Mouse (Mus musculus): ENCODE measurements around the gene Sspo. TPM values are rescaled to one million over a fixed set of nuclear protein-coding genes. Genes with fewer than 3 reads are reported as not detected.

The Sspo gene
- polyA plus RNA-seq (2014; fragmentation: Illumina TruSeq; extraction: RNeasy Lipid Tissue Mini Kit (QIAGEN cat#74804); ENCODE audit: insufficient read depth, low read depth, low replicate concordance), result 0.30 TPM

DNA sequence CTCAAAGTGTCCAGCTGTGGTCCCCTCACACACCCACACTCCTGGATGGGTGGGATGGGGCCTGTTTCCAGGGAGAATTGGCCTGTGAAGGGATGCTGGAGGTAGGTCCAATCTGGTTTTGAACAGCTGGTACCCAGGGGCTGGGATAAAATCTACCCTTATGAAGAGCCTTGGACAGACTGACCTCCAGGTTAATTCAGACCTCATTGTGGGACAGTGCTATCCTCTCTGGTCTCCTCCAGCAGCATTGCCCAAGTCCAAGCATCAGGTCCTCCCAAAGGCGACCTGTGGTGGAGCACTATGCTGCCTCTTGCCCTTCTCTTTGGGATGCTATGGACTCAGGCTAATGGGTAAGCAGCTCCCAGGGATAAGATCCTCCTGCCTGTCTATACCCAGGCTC is at the start of gene Sspo:
TSS of gene Sspo (plus strand) at position 301 of the 400 bp plus-strand sequence.

DNA sequence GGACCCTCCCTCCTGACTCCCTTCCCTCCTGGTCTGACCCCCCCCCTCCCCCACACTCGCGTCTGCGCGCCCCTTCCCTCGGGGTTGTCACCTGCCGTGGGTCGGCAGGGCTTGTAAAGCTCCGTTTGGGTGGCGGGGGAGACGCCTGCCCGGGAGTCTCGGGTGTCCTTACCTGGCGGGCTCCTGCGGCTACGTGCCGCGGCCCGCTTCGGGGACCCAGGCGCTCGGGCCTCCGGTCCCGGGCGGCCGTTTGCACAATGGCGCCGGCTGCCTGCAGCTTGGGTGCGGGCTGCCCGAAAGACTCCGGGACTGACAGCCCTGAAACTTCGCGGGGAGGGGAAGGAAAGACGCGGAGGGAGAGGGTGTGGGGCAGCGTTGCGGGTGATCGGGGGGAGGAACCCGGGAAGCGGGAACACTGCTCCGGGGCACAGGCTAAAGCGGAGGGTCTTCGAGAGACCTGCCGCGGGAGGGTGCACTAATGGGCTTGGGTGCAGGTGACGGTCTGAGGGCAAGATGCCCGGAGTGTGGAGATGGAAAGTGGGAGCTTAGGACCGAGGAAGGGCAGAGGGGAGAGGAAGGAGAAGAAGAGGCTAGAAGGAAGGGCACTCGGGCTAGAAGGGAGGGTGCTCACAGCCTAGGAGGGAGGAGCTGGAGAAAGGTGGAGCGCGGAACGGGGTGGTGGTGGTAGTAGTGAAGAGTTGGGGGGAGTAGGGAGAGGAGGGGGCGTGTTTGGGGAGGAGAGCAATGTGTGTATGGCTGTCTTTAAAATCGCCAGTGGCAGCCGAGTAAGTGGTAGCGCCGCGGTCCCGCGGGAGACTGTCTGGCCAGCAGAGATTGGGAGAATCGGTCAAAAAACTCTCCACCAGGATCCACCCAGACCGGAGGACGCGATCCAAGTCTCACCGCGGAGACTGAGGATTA is 2.6 kb upstream of the Sspo start, which contains the start of gene Zfp467:
TSS of gene Zfp467 (minus strand) at position 645 of the 921 bp plus-strand sequence.

DNA sequence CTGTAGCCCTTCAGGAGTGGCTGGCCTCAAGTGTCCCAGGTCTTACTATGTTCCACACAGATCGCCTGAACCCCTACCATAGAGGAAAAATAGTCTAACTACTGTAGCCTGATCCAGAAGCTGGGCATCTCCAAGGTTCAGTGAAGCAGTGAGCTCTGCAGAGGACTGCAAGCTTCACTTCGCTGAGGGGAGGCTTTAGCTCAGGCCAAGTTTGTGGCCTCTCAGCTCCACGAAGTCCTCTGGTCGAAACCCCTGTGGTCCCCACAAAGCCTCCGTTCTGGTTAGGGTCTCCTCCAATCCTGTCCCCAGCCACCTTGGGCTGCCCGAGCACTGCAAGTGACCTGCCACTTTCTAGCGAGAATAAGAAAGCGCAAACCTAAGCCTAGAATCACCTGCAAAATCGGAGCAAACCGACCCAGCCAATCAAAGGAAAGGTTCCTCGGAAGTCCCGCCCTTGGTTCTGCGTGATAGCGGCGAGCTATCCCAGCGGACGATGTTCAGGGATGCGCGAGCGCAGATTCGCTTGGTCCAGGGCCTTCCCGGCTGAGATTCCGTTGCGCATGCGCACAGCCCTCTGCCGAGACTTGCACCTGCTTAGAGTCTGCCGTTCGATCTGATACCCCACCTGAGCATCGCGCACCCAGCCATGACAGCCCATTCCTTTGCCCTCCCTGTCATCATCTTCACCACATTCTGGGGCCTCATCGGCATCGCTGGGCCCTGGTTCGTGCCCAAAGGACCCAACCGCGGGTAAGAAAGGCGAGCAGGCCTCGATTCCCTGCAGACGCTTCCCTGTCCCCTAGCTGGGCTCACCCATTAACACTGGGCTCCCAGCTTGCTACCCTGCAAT is 89.3 kb downstream of the Sspo start, which contains the start of gene Atp6v0e2:
TSS of gene Atp6v0e2 (plus strand) at position 511 of the 850 bp plus-strand sequence.

Other genes with a start within 250 kb of the Sspo start
- 4.2 TPM for gene Krba1, start 52.6 kb upstream of the Sspo start, polyA plus RNA-seq (2014; fragmentation: Illumina TruSeq; extraction: RNeasy Lipid Tissue Mini Kit (QIAGEN cat#74804); ENCODE audit: insufficient read depth, low read depth, low replicate concordance)
- gene Zfp467, start 2.4 kb upstream of the Sspo start, polyA plus RNA-seq (2014; fragmentation: Illumina TruSeq; extraction: RNeasy Lipid Tissue Mini Kit (QIAGEN cat#74804); ENCODE audit: insufficient read depth, low read depth, low replicate concordance), result 27.2 TPM
- gene Atp6v0e2, start 89.4 kb downstream of the Sspo start, polyA plus RNA-seq (2014; fragmentation: Illumina TruSeq; extraction: RNeasy Lipid Tissue Mini Kit (QIAGEN cat#74804); ENCODE audit: insufficient read depth, low read depth, low replicate concordance), result 22.7 TPM
- gene Lrrc61, start 106.6 kb downstream of the Sspo start, polyA plus RNA-seq (2014; fragmentation: Illumina TruSeq; extraction: RNeasy Lipid Tissue Mini Kit (QIAGEN cat#74804); ENCODE audit: insufficient read depth, low read depth, low replicate concordance), result 7.5 TPM
- gene Rarres2, start 124.6 kb downstream of the Sspo start, polyA plus RNA-seq (2014; fragmentation: Illumina TruSeq; extraction: RNeasy Lipid Tissue Mini Kit (QIAGEN cat#74804); ENCODE audit: insufficient read depth, low read depth, low replicate concordance), result 414 TPM
- gene Gm45021, start 141.4 kb downstream of the Sspo start, polyA plus RNA-seq (2014; fragmentation: Illumina TruSeq; extraction: RNeasy Lipid Tissue Mini Kit (QIAGEN cat#74804); ENCODE audit: insufficient read depth, low read depth, low replicate concordance), result not detected
- 8.2 TPM for gene Repin1, start 145.7 kb downstream of the Sspo start, polyA plus RNA-seq (2014; fragmentation: Illumina TruSeq; extraction: RNeasy Lipid Tissue Mini Kit (QIAGEN cat#74804); ENCODE audit: insufficient read depth, low read depth, low replicate concordance)
- gene Gm44965, start 145.7 kb downstream of the Sspo start, polyA plus RNA-seq (2014; fragmentation: Illumina TruSeq; extraction: RNeasy Lipid Tissue Mini Kit (QIAGEN cat#74804); ENCODE audit: insufficient read depth, low read depth, low replicate concordance), result not detected
- 2.7 TPM for gene Zfp775, start 153.8 kb downstream of the Sspo start, polyA plus RNA-seq (2014; fragmentation: Illumina TruSeq; extraction: RNeasy Lipid Tissue Mini Kit (QIAGEN cat#74804); ENCODE audit: insufficient read depth, low read depth, low replicate concordance)
- gene AI854703, start 178.5 kb downstream of the Sspo start, polyA plus RNA-seq (2014; fragmentation: Illumina TruSeq; extraction: RNeasy Lipid Tissue Mini Kit (QIAGEN cat#74804); ENCODE audit: insufficient read depth, low read depth, low replicate concordance), result 0.24 TPM
- 21.8 TPM for gene Gimap8, start 199.0 kb downstream of the Sspo start, polyA plus RNA-seq (2014; fragmentation: Illumina TruSeq; extraction: RNeasy Lipid Tissue Mini Kit (QIAGEN cat#74804); ENCODE audit: insufficient read depth, low read depth, low replicate concordance)
- gene Gimap9, start 227.9 kb downstream of the Sspo start, polyA plus RNA-seq (2014; fragmentation: Illumina TruSeq; extraction: RNeasy Lipid Tissue Mini Kit (QIAGEN cat#74804); ENCODE audit: insufficient read depth, low read depth, low replicate concordance), result 20.0 TPM
- 97.8 TPM for gene Gimap4, start 236.3 kb downstream of the Sspo start, polyA plus RNA-seq (2014; fragmentation: Illumina TruSeq; extraction: RNeasy Lipid Tissue Mini Kit (QIAGEN cat#74804); ENCODE audit: insufficient read depth, low read depth, low replicate concordance)

Data from lung, adult 10 weeks (tissue).